Mouse (Mus musculus) left cerebral cortex, postnatal 14 days (tissue): ENCODE data around the gene Rhof. TPM values are rescaled to one million over a fixed set of nuclear protein-coding genes. Genes with fewer than 3 reads are reported as not detected.

ENCODE experiments used
- DNase-seq, 2 experiments: peaks; one replicate each; pipeline ENCODE4 v3.0.0; 2021 to 2022; ENCODE audit warnings: low spot score in 2 of 2, mixed read lengths in 1 of 2
- intact Hi-C: fragments of 180-260 bp; cut with DNase I; formaldehyde crosslinking; loops from one replicate; pipeline ENCODE4 v1.15.1; 2025
- total RNA-seq, 2 experiments: library from RNA; stranded (reverse); gene quantifications; 2 replicates each; pipeline ENCODE4 v1.2.3; 2021

Gene Rhof
- total RNA-seq, 2 experiments from 2014 or later, result 54.3 to 56.3 TPM

DNA sequence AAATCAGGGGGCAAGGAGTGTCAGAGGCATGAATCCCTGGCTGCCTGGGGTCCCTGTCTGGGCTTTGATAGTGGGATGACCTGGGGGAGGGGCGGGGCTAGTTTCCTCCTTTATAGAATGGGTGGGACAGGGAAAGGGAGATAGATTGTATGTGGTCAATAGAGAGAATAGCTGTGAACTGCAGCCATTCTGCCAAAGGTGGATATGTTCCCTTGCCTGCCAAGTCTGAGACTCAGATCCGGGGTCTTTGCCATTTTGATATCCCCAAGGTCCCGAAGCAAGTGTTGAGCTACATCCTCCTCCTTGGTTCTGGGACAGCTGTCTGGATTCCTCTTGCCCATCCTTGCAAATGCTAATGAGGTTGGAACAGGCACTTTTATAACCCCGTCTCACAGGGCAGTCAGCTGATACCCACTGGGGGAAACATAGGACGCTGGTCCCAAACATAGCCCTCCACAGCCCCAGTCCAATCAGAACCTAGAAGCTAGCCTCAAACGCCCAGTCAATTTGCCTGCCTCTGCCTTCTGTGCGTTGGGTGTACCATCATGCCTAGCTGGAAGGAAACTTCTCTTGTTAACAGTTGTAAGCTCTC, 11.8 kb downstream of the Rhof start:
- intact Hi-C loops, result no loop called here
- no peak for DNase-seq

GRCm38 (mm10) chr5:123118826-123119225, 13.7 kb downstream of the Rhof start:
- DNase-seq, result no peak
- intact Hi-C loops, result loop anchor here (5.0 kb wide), 2 partner anchors 38 to 53 kb away; no protein-coding TSS in a partner anchor

DNA sequence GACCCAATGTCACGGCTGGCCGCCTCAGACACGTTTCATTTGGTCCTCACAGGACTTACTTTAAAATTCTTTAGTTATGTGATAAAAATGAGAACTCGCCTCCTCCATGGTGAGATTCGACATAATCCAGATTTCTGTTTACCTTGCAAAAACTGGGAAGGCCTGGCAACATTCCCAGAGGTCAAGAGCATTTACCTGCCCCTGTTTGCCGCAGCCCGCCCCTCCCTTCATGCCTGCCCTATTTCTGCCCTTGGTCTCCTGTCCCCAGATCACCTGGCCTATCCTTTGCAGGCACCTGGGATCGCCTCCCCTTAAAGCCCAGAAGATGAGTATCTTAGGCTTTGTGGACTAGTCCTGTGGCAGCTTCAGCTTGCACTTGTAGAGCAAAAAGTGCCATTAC, 14.7 kb downstream of the Rhof start:
- no peak for DNase-seq
- intact Hi-C loops, result loop anchor here (5.0 kb wide), 2 partner anchors 40 to 55 kb away; no protein-coding TSS in a partner anchor

DNA sequence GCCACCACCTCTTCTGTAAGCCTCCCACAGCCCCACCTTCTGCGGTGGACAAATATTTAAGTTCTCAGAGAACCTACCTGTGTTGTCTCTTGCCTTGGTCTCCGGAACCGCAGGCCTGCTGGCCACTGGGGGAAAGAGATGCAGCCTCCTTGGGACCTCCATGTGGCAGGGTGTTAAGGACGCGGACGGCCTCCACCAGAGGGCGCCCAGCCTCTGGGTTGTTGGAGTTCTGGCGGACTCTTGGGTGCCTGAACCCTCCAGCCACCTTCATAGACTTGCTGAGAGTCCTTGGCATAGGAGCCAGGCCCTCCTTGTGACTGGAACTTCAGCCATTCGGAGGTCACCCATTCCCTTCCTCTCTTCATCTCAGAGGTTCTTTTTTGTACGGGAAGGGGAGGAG, 15.2 kb downstream of the Rhof start:
- intact Hi-C loops, result loop anchor here (5.0 kb wide), 2 partner anchors 40 to 55 kb away; no protein-coding TSS in a partner anchor
- peak in 1 of 2 experiments; percentile 76 for DNase-seq

DNA sequence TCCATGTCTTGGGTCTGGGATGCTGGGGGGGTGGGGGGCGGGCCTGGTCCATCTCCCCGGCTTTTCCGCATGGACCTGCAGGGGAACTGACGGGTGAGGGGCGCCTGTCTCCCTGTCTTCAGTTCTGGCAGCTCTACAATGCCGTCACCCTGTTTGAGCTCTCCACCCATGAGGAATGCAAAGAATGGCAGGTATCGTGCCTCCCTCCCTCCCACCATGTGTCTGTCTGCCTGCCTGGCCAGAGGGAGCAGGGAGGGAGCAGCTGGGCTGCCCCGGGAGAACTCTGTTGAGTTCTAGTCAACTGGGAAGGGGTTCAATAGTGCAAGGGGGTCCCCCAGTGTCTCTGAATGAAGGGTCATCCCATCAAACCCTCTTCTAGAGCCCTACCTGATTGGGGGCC, 16.4 kb downstream of the Rhof start:
- DNase-seq, result no peak
- intact Hi-C loops, result loop anchor here (5.0 kb wide), 2 partner anchors 41 to 56 kb away; no protein-coding TSS in a partner anchor

- no peak for DNase-seq
These were observed 17.6 kb downstream of the Rhof start for GRCm38 (mm10) chr5:123114924-123115323.

DNA sequence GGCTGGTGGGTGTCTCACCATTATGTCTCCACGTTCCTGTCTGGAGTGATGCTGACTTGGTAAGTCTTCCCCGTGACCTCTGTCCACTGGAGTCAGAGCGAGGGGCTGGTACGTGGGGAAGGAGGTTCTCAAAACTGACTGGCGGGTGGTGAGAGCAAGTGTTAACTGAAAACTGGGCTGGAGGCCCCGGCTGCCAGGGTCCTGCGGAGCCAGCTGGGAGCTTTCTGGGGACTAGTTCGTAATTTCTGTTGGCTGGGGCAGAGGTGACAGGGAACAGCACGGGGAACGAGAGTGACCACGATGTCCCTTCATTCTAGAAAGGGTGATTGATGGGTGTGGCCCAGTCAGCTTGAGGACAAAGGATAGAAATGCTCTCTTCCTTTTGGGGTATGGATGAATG, 18.4 kb downstream of the Rhof start:
- intact Hi-C loops, result loop anchor here (5.0 kb wide), 1 partner anchor 37 kb away; no protein-coding TSS in a partner anchor
- no peak for DNase-seq

More at GRCm38 (mm10) chr5:123114924-123115323, 17.6 kb downstream of the Rhof start:
- intact Hi-C loops, result loop anchor here (1.0 to 5.0 kb wide), 4 partner anchors 38 to 57 kb away; no protein-coding TSS in a partner anchor

GRCm38 (mm10) chr5:123110296-123110721, 22.2 kb downstream of the Rhof start:
- no peak for DNase-seq
- intact Hi-C loops, result loop anchor here (5.0 kb wide), 1 partner anchor 33 kb away; no protein-coding TSS in a partner anchor

GRCm38 (mm10) chr5:123109452-123110203, 22.9 kb downstream of the Rhof start:
- intact Hi-C loops, result loop anchor here (5.0 kb wide), 1 partner anchor 32 kb away; no protein-coding TSS in a partner anchor
- DNase-seq, result peak in 1 of 2 experiments; percentile 49

GRCm38 (mm10) chr5:123104769-123105168, 27.7 kb downstream of the Rhof start:
- intact Hi-C loops, result no loop called here

DNA sequence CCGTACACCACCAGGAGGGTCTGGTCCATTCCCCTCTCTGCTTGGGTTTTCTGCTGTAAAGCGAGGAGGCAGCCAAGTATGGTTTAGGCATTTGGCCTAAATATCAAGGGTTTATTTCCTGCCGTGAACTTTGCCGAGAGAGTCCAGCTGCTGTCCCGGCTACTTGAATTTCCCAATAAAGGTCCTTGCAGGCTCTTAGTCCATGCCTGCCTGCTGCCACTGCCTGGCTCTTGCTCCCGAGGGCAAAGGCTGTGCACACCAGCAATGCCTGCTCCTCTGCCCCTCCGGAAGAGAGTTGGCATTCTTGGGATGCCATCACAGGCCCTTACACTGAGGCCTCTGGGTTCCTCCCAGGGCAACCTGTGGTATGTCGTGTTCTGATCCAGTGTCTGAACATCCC, 28.9 kb downstream of the Rhof start:
- DNase-seq, result no peak

More at GRCm38 (mm10) chr5:123104769-123105168, 27.7 kb downstream of the Rhof start:
- DNase-seq, result no peak

DNA sequence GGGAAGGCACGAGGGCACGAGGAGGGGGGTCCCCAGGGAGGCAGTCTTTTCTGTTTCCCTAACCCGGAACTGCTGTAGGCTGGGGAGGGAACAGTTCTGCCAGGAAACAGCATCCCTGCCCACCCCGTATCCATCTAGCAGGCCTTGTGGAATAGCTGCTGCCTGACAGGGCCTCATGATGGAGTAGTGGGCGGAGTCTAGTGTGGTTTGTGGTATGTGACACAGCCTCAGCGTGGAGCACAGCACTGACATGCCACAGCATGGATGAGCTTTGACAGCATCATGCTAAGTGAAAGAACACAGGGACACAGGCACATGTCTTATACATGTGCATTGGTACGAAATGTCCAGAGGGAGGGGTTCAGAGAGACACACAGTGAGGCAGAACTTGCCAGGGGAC, 30.1 kb downstream of the Rhof start:
- intact Hi-C loops, result no loop called here
- DNase-seq, result no peak

More for the DNA sequence above, 28.9 kb downstream of the Rhof start:
- intact Hi-C loops, result no loop called here

DNA sequence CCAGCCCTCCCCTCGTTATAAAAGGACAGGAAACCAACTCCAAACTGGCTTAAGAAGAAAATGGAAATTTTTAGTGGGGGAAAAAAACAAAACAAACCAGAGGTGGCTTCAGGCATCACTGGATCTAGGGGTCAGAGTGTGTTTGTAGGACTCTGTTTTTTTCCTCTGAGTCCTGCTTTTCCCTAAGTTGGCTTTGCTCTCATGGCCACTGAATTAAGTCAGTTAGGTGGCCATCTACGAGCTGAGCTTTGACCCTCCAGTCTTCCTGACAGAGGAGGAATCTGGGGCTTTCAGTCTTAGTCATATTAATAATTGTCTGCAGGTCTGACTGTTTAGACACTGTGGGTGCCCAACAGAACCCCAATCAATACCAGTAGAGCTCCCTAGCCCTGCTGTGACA, 34.0 kb downstream of the Rhof start:
- DNase-seq, result no peak
- intact Hi-C loops, result no loop called here

DNA sequence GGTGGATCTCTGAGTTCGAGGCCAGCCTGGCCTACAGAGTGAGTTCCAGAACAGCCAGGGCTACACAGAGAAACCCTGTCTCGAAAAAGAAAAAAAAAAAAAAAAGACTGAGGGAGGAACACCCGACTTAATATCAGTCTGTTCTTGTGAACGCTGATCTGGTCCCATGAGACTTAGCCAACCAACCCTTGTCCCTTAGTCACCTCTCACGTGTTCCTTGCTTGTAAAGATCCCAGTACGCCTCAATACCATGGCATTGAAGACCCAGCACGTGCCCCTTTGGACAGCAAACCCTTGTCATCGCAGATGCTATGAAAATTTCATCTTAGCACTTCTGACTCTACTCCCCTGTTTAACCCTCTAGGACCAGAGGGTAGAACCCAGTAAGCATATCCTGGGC, 36.2 kb downstream of the Rhof start:
- DNase-seq, result no peak
- intact Hi-C loops, result no loop called here

GRCm38 (mm10) chr5:123094238-123094991, 38.1 kb downstream of the Rhof start:
- no peak for DNase-seq
- intact Hi-C loops, result no loop called here

DNA sequence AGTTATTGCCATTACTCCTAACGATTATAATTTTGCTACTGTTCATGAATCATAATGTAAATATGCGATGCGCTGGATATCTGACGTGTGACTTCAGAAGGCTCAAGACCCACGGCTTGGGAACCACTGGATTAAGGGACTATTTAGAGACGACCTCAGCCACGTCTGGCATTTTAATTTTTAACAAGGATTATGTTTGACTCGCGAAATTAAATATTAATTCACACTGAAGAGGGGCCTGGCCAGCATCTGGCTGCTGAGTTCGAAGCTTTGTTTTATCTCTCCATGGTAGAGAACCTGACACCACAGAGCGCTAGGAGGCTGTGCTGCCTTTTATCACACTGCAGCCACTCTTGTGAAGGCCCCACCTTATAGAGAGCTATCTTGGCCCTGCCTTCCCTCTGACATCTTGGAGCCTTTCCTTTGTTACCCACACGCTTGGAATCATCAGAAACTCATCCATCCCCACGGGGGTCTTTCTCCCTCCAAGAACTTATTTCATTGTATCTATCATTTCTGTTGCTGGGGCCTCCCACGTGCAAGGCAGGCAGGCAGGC, 39.3 kb downstream of the Rhof start:
- intact Hi-C loops, result no loop called here
- no peak for DNase-seq

DNA sequence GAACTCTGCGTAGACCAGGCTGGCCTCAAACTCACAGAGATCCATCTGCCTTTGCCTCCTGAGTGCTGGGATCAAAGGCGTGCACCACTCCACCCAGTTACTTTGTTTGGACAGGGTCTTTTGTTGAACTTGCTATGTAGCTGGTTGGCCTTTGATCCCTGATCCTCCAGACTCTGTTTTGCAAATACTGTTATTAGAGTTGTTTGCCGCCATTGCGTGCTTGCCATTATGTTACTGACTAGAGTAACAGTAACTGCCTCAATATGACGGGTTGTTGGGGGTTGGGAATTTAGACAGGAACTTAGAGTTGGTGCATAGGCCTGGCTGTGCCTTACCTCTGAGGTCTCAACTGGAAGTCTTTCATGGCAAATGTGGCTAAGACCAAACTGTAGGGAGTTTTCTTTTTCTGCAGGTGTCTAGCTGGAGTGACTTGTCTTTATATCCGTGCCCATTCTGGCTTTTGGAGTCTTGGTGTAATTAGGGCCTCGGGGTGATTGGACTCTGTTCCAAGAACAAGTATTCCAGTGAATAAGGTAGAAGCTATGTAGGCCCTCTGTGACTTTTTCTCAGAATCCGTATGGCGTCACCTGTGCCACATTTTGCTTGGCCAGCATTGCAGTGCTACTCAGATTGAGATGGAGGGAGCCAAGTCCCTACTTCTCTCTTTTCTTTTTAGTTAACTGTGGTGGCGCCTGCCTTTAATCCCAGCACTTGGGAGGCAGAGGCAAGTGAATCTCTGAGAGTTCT, 41.8 kb downstream of the Rhof start:
- no peak for DNase-seq
- intact Hi-C loops, result no loop called here

DNA sequence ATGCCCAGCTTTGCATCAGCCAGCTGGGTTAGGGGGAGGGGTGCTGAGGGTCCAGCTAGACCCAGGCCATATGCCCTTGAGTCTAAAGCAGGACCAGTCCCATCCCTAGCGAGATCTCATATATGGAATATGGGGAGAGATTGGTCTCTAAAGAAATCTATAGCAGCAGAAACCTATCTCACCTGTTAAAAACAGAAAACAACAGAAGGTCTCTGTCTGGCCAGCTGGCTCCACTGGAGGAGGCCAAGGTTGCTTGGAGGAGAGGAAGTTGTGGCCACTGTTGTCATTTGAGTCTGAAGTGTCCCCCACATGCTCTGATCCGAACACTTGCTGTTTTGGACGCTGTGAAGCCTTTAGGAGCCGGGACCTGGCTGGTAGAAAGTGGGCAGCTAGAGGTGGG, 43.7 kb downstream of the Rhof start:
- intact Hi-C loops, result no loop called here
- no peak for DNase-seq

DNA sequence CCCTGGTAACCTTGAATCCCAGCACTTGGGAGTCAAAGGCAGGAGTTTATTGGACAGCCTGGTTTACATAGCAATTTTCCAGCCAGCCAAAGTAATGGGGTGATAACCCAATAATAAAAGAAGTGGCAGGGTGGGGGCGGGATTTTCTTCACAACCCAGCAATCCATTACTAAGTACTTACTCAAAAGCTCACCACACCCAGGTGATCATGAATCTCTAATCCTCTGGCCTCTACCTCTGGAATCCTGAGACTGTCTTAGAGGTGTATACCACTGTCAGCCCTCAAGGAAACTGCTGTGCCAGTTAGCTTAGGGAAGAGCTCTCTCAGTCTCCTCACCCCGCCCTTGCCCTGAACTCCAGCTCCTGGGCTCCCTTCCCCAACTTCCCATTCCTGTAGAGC, 46.0 kb downstream of the Rhof start:
- DNase-seq, result no peak
- intact Hi-C loops, result no loop called here
